Comparison of ENCODE assay signal across 9 mouse cellular contexts in the genomic region with DNA sequence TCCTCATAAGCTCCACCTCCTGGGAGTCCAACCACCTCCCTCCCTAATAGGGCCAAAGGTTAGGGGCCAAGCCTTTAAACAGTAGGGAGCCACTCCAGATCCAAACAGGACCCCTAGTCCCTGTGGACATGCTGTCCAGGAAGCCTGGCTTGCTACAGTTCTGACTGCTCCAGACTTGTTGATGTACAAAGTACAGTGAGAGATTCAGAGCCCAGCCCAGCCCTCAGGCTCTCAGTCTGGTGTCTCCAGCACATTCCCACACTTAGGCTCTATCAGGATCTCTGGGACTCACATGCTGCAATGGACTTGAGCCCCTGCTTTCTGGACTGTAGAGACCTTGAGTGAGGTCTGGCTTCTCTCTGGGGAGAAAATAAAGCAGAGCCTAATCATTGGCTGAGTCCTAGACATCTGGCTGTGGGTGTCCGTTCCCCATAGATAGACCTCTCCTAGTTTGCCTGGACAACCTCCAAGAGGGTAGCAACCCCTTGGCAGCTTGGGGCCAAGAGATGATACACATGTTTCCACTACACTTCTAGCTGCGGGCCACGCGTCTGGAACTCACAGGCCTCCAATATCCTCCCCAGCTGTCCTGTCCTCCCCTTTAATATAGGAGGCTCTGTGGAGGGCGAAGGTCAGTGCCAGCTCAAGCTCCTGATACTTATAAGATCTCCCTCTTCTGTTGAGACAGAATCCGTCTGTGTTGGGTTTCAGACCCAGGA. TPM values are rescaled to one million over a fixed set of nuclear protein-coding genes. Genes with fewer than 3 reads are reported as not detected.
A peak's percentile ranks its signal among the peaks of the same experiment; 100 is the strongest.
DNase-seq lines count a peak whose midpoint lies in the region; ATAC-seq and TF ChIP-seq lines count a peak whose summit lies in the region.
"Had no signal": no experiment of that assay in that cellular context is flagged by ENCODE, and none has a peak within 500 bp of the region (broad histone marks: within the 10 kb centered on the region; RNA-seq: fewer than 3 reads in every experiment).

No protein-coding gene starts in this region.

- intact Hi-C loops in left cerebral cortex, adult 2 months (cut with DNase I): no loop called here
- intact Hi-C loops in left cerebral cortex, postnatal 4 days (cut with DNase I): no loop called here

- peaks cover 46% of the 10 kb centered on the region for H3K4me1 ChIP-seq in heart, embryonic 15.5 days (replicated peaks)
- peaks cover 54% of the 10 kb centered on the region for H3K4me1 ChIP-seq in limb, embryonic 10.5 days
- peaks cover 40% of the 10 kb centered on the region for H3K4me1 ChIP-seq in stomach, embryonic 16.5 days (ENCODE audit: control insufficient read depth, insufficient read depth, low read length)
- peaks cover 12% of the 10 kb centered on the region for H3K4me1 ChIP-seq in forebrain, embryonic 11.5 days (replicated peaks; ENCODE audit: control insufficient read depth, insufficient read depth, low read length)

- no peak overlapping the region for H3K9ac ChIP-seq in heart, embryonic 15.5 days
- no peak overlapping the region for H3K9ac ChIP-seq in stomach, embryonic 16.5 days (ENCODE audit: low read length)
- H3K9ac ChIP-seq in forebrain, embryonic 11.5 days (ENCODE audit: low read length): no peak overlapping the region

- no peak for DNase-seq in left cerebral cortex, adult 2 months (ENCODE audit: extremely low spot score in 1 of 2, low spot score in 2 of 2)
- DNase-seq in left cerebral cortex, postnatal 4 days: no peak
- no peak for DNase-seq in limb, embryonic 10.5 days (ENCODE audit: low spot score)
- no peak for DNase-seq in neural tube, embryonic 10.5 days (ENCODE audit: extremely low spot score, low spot score)
- DNase-seq in forebrain, embryonic 11.5 days (ENCODE audit: low spot score): no peak
- DNase-seq in thymus, postnatal 0 days (ENCODE audit: low spot score): no peak

- no peaks in the 10 kb centered on the region for H3K27me3 ChIP-seq in heart, embryonic 15.5 days
- no peaks in the 10 kb centered on the region for H3K27me3 ChIP-seq in limb, embryonic 10.5 days (ENCODE audit: low read depth, poor library complexity, severe bottlenecking)
- H3K27me3 ChIP-seq in stomach, embryonic 16.5 days (ENCODE audit: control insufficient read depth, insufficient read depth, low read length): no peaks in the 10 kb centered on the region
- no peaks in the 10 kb centered on the region for H3K27me3 ChIP-seq in forebrain, embryonic 11.5 days (ENCODE audit: control insufficient read depth, insufficient read depth, low read length)

- H3K36me3 ChIP-seq in heart, embryonic 15.5 days: peaks cover 22% of the 10 kb centered on the region
- peaks cover 35% of the 10 kb centered on the region for H3K36me3 ChIP-seq in limb, embryonic 10.5 days
- peaks cover 6% of the 10 kb centered on the region; the same call in 1 of the 2 replicates for H3K36me3 ChIP-seq in stomach, embryonic 16.5 days (ENCODE audit: control insufficient read depth, insufficient read depth, low read length)
- H3K36me3 ChIP-seq in forebrain, embryonic 11.5 days (ENCODE audit: control insufficient read depth, insufficient read depth, low read length): peaks cover 2% of the 10 kb centered on the region; the same call in 1 of the 2 replicates

- WGBS in heart, embryonic 15.5 days: 42% methylated on average over 6 of the region's 6 CpGs
- 80% methylated on average over 6 of the region's 6 CpGs for WGBS in limb, embryonic 10.5 days
- WGBS in stomach, embryonic 16.5 days: 65% methylated on average over 6 of the region's 6 CpGs
- WGBS in forebrain, embryonic 11.5 days: 85% methylated on average over 6 of the region's 6 CpGs

- ATAC-seq in heart, embryonic 15.5 days (replicated peaks; ENCODE audit: insufficient number of reproducible peaks, insufficient read depth, low FRiP score, low read depth): peak; percentile 16
- ATAC-seq in stomach, embryonic 16.5 days (ENCODE audit: insufficient read depth, low FRiP score): no peak
- no peak for ATAC-seq in forebrain, embryonic 11.5 days (replicated peaks; ENCODE audit: low FRiP score)

- peak overlapping the region; percentile 47 for H3K4me2 ChIP-seq in heart, embryonic 15.5 days
- H3K4me2 ChIP-seq in stomach, embryonic 16.5 days (ENCODE audit: low read depth, low read length): no peak overlapping the region
- H3K4me2 ChIP-seq in forebrain, embryonic 11.5 days (ENCODE audit: low read depth, low read length, severe bottlenecking): no peak overlapping the region

- H3K4me3 ChIP-seq in left cerebral cortex, adult 2 months: no peak overlapping the region
- no peak overlapping the region for H3K4me3 ChIP-seq in heart, embryonic 15.5 days
- no peak overlapping the region for H3K4me3 ChIP-seq in limb, embryonic 10.5 days
- no peak overlapping the region for H3K4me3 ChIP-seq in stomach, embryonic 16.5 days (replicated peaks; ENCODE audit: low read length)
- H3K4me3 ChIP-seq in forebrain, embryonic 11.5 days (ENCODE audit: low read depth, low read length): no peak overlapping the region
- H3K4me3 ChIP-seq: erythroblast, embryonic 14.5 days had no signal

- H3K27ac ChIP-seq in left cerebral cortex, adult 2 months: peak overlapping the region; percentile 59
- peak overlapping the region; percentile 95 for H3K27ac ChIP-seq in heart, embryonic 15.5 days
- peak overlapping the region; percentile 66; the same call in 1 of the 2 replicates for H3K27ac ChIP-seq in limb, embryonic 10.5 days
- H3K27ac ChIP-seq in stomach, embryonic 16.5 days (ENCODE audit: low read length): peak overlapping the region; percentile 55
- H3K27ac ChIP-seq in forebrain, embryonic 11.5 days (ENCODE audit: low read depth, low read length): no peak overlapping the region

- TF ChIP-seq CTCF in left cerebral cortex, adult 2 months (IDR thresholded peaks at IDR 0.05): no peak

- H3K9me3 ChIP-seq in heart, embryonic 15.5 days (replicated peaks): no peaks in the 10 kb centered on the region
- no peaks in the 10 kb centered on the region for H3K9me3 ChIP-seq in limb, embryonic 10.5 days (replicated peaks)
- no peaks in the 10 kb centered on the region; the same call in 1 of the 2 replicates for H3K9me3 ChIP-seq in stomach, embryonic 16.5 days (replicated peaks; ENCODE audit: control insufficient read depth, low read length)
- no peaks in the 10 kb centered on the region for H3K9me3 ChIP-seq in forebrain, embryonic 11.5 days (ENCODE audit: control insufficient read depth, low read length)

RNA-seq across cellular contexts. Expression of gene Pim3, which starts 6.2 kb away (rescaled TPM):
- total RNA-seq in left cerebral cortex, adult 2 months (2021): 10 to 100 TPM; 46.8 to 50.0 TPM
- 10 to 100 TPM; 44.6 to 49.3 TPM for total RNA-seq in left cerebral cortex, postnatal 4 days (2021)
- polyA plus RNA-seq in heart, embryonic 15.5 days (2015; fragmentation: Nextera tagmentation; extraction: Ambion mirVana): 61.4 and 71.9 TPM in 2 replicates
- 46.6 and 48.2 TPM in 2 replicates for polyA plus RNA-seq in limb, embryonic 10.5 days (2016; fragmentation: Nextera tagmentation; extraction: Ambion mirVana)
- 58.3 and 59.0 TPM in 2 replicates for polyA plus RNA-seq in stomach, embryonic 16.5 days (2015; fragmentation: Nextera tagmentation; extraction: Ambion mirVana)
- 42.0 and 42.7 TPM in 2 replicates for polyA plus RNA-seq in forebrain, embryonic 11.5 days (2014; fragmentation: Nextera tagmentation; extraction: Ambion mirVana)
- 40.2 and 43.8 TPM in 2 replicates for polyA plus RNA-seq in thymus, postnatal 0 days (2015; fragmentation: Nextera tagmentation; extraction: Ambion mirVana)

RNA-seq across cellular contexts. Expression of gene Creld2, which starts 48.7 kb away (rescaled TPM):
- total RNA-seq in left cerebral cortex, adult 2 months (2021): 10 to 100 TPM; 22.1 to 26.3 TPM
- total RNA-seq in left cerebral cortex, postnatal 4 days (2021): 10 to 100 TPM; 26.2 to 35.6 TPM
- 47.5 and 62.1 TPM in 2 replicates for polyA plus RNA-seq in heart, embryonic 15.5 days (2015; fragmentation: Nextera tagmentation; extraction: Ambion mirVana)
- polyA plus RNA-seq in limb, embryonic 10.5 days (2016; fragmentation: Nextera tagmentation; extraction: Ambion mirVana): 98.5 and 99.0 TPM in 2 replicates
- polyA plus RNA-seq in stomach, embryonic 16.5 days (2015; fragmentation: Nextera tagmentation; extraction: Ambion mirVana): 105 and 128 TPM in 2 replicates
- polyA plus RNA-seq in forebrain, embryonic 11.5 days (2014; fragmentation: Nextera tagmentation; extraction: Ambion mirVana): 79.4 and 89.4 TPM in 2 replicates
- 63.6 and 78.9 TPM in 2 replicates for polyA plus RNA-seq in thymus, postnatal 0 days (2015; fragmentation: Nextera tagmentation; extraction: Ambion mirVana)

RNA-seq across cellular contexts. Expression of gene Alg12, which starts 49.1 kb away (rescaled TPM):
- 10 to 100 TPM; 13.3 to 14.4 TPM for total RNA-seq in left cerebral cortex, adult 2 months (2021)
- total RNA-seq in left cerebral cortex, postnatal 4 days (2021): 10 to 100 TPM; 10.1 to 11.5 TPM
- 8.6 and 11.2 TPM in 2 replicates for polyA plus RNA-seq in heart, embryonic 15.5 days (2015; fragmentation: Nextera tagmentation; extraction: Ambion mirVana)
- 10.8 and 12.3 TPM in 2 replicates for polyA plus RNA-seq in limb, embryonic 10.5 days (2016; fragmentation: Nextera tagmentation; extraction: Ambion mirVana)
- 13.1 and 14.0 TPM in 2 replicates for polyA plus RNA-seq in stomach, embryonic 16.5 days (2015; fragmentation: Nextera tagmentation; extraction: Ambion mirVana)
- polyA plus RNA-seq in forebrain, embryonic 11.5 days (2014; fragmentation: Nextera tagmentation; extraction: Ambion mirVana): 10.8 and 13.5 TPM in 2 replicates
- polyA plus RNA-seq in thymus, postnatal 0 days (2015; fragmentation: Nextera tagmentation; extraction: Ambion mirVana): 6.4 and 7.4 TPM in 2 replicates
